Mouse (Mus musculus): ENCODE data around the gene Klrc2.
"Not testable (repeated sequence)": the region's sequence is repeated elsewhere in the genome, so short reads cannot be mapped to it uniquely, and the experiment has no call there.

Klrc2 gene

DNA sequence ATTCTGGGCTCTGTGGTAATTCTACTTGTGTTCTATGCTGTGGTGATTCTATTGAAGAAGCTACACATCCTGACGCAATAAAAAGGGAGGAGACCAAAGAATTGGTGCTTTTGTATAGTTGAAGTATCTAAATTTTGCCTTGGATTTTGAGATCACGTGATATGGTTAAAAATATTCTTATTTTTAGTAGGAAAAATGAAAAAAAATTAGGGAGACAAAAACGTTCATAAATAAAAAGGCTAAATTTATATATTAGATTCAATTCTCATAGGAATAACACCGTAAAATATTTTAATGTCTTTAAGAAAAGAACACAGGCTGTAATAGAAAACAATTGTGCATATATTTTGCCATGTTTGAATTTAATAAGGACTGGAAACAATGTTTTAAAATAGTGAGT, at the start of gene Klrc2:
TSS of gene Klrc2 (minus strand) at position 101 of the 400 bp plus-strand sequence.
- in situ Hi-C loops (cut with MboI) = not testable (repeated sequence)

DNA sequence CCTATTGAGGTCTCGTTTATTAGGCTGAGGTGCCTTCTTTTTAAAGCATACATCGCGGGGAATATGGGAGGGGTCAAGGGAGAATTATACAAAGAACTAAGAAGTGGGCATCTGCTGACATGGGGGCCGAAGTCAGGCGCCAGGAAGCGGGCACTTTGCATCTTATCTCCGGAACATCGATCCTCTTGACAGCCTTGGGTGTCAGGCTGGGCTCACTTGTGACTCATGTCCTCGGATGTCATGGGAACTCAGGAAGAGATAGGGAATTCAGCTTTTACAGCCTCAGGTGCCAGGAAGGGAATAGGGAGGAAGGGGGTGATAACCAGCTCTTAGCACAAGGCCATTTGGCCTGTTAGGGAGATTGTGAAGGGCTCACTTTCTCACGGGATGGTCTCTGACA, 30.9 kb upstream of the Klrc2 start:
- in situ Hi-C loops (cut with MboI) = not testable (repeated sequence)

DNA sequence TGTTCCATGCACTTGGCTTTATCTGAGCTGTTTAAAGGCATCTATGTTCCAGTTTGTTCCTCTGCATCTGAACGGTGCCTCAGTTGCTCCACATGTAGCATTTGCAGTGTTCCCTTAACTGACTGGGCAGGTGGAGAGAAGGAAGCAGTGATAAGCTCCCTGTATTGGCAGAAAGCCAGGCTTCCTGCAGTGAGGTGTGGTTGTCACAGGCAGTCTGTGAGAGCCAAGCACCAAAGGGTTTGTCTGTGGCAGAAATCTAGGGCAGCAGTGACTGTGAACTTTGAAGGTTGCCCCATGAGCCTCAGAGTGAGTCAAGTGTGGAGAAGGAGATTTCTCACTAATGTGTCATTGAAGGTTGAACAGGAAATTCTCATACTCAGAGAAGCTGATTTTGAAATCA, 19.9 kb upstream of the Klrc2 start:
- in situ Hi-C loops (cut with MboI) = no loop called here

DNA sequence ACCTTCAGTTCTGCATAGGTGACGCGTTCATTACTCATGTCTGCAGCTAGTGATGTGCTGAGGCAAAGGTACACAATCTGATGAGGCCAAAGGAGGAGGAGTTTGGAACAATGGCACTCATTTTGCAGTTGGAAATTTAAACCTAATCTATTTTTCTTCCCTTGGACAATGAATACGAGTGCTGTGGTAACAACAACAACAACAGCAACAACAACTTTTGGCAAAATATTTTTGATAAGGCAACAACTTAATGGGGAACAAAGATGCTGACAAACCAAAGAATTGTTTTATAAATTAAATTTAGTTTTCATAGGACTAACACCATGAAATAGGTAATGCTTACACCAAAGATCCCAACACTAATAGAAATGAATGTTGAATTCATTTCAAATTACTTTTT, 18.4 kb upstream of the Klrc2 start, which contains the start of gene Klrc1:
TSS of gene Klrc1 (minus strand) at position 101 of the 400 bp plus-strand sequence.
- in situ Hi-C loops (cut with MboI) = no loop called here

DNA sequence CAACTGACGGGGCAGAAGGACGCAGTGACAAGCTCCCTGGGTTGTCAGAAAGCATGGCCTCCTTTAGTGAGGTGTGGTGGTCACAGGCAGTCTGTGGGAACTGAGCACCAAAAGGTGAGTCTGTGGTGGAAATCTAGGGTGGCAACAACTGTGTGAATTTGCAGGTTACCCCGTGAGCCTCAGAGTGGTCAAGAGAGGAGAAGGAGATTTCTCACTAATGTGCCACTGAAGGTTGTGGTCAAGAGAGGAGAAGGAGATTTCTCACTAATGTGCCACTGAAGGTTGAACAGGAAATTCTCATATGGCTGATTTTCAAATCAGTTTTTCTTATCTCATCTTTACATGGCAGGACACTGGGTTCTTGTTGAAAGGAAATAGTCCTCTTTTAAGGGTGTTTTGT, 812 bp upstream of the Klrc2 start:
- in situ Hi-C loops (cut with MboI) = not testable (repeated sequence)

DNA sequence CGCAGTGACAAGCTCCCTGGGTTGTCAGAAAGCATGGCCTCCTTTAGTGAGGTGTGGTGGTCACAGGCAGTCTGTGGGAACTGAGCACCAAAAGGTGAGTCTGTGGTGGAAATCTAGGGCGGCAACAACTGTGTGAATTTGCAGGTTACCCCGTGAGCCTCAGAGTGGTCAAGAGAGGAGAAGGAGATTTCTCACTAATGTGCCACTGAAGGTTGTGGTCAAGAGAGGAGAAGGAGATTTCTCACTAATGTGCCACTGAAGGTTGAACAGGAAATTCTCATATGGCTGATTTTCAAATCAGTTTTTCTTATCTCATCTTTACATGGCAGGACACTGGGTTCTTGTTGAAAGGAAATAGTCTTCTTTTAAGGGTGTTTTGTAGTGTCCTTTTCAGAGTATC, 16.4 kb downstream of the Klrc2 start:
- in situ Hi-C loops (cut with MboI) = not testable (repeated sequence)

DNA sequence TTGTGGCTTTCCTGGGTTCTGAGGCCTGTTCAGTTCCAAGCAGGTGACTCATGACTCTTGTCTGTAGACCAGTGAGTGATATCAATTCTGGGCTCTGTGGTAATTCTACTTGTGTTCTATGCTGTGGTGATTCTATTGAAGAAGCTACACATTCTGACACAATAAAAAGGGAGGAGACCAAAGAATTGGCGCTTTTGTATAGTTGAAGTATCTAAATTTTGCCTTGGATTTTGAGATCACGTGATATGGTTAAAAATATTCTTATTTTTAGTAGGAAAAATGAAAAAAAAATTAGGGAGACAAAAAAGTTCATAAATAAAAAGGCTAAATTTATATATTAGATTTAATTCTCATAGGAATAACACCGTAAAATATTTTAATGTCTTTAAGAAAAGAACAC, 17.3 kb downstream of the Klrc2 start, which contains the start of gene Klrc3:
TSS of gene Klrc3 (minus strand) at position 101 of the 400 bp plus-strand sequence.
- in situ Hi-C loops (cut with MboI) = not testable (repeated sequence)

DNA sequence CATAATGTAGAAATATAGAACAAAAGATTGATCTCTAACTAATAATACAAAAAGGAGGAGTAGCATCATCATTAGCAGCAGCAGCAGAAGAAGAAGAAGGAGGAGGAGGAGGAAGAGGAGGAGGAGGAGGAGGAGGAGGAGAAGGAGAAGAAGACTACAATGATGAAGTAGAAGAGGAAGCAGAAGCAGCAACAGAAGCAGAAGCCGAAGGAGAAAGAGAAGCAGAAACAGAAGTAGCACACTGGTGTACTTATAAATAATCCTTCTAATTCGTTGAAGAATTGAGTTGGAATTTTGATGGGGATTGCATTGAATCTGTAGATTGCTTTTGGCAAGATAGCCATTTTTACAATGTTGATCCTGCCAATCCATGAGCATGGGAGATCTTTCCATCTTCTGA, 29.4 kb downstream of the Klrc2 start:
- in situ Hi-C loops (cut with MboI) = not testable (repeated sequence)

DNA sequence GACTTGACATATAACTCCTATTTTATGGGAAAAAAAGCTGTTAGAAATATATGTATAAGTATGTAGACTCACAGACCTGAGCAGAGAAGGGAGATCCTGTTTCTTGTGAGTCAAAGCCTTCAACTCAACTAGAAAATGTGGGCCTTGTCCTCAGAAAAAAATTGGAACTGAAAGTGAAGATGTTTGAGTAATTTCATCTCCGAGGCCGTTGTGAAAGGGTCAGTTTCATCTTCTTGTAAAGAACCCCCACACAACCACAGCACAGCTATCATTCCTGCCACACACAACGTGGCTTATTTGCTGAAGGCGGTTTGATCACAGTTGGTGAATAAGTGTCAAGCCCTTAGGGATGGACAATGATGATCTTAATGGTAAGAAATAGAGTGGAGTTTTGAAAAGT, 36.8 kb downstream of the Klrc2 start, which contains the start of gene Klrk1:
TSS of gene Klrk1 (minus strand) at position 130 of the 400 bp plus-strand sequence.
- in situ Hi-C loops (cut with MboI) = no loop called here

DNA sequence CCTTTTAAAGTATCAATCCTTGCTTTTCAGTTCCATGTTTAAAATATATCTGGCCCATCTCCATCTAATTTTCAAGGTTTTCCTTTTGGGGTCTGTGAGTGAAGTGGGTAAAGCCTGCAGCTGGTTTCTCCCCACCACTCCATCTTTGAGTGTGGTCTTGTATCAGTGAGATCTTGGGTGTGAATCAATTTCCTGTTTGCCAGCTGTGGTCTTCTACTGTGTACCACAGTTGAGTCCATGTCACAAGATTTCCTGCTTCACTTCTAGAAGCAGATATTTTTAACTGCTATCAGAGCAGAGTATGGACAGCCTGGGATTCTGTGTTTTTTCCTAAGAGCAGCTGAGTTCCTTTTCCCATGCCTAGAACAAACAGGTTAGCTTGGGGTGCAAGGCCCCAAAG, 52.1 kb downstream of the Klrc2 start:
- in situ Hi-C loops (cut with MboI) = no loop called here
